Mouse (Mus musculus) limb, embryonic 14.5 days (tissue): ENCODE data around the gene Npb. TPM values are rescaled to one million over a fixed set of nuclear protein-coding genes. Genes with fewer than 3 reads are reported as not detected.

Experiments
- ATAC-seq: fragments of 200-750 bp; cut with Nextera tagmentation; 2 replicates; pipeline ENCODE4 v1.8.0; 2017; ENCODE audit warnings: low read depth, moderate number of reproducible peaks, moderate TSS enrichment; ENCODE audit not compliant: low FRiP score
- DNase-seq: peaks from one replicate; pipeline ENCODE4 v3.0.0-alpha.2; 2015; ENCODE audit warnings: low spot score
- H3K27ac ChIP-seq: fragments of 300-500 bp; sonication (generic); replicated peaks from 2 replicates; pipeline ENCODE4 v1.5.1; 2014; ENCODE audit warnings: low read depth, mild to moderate bottlenecking, low read length, moderate library complexity, mixed read lengths
- H3K27me3 ChIP-seq: fragments of 300-500 bp; sonication (generic); 2 replicates; pipeline ENCODE4 v1.6.1; 2014; ENCODE audit warnings: low read length, mixed read lengths; ENCODE audit not compliant: control insufficient read depth, insufficient read depth
- H3K36me3 ChIP-seq: fragments of 300-500 bp; sonication (generic); 2 replicates; pipeline ENCODE4 v1.6.1; 2014; ENCODE audit warnings: mild to moderate bottlenecking, low read length, moderate library complexity, mixed read lengths; ENCODE audit not compliant: control insufficient read depth, insufficient read depth
- H3K4me1 ChIP-seq: fragments of 300-500 bp; sonication (generic); 2 replicates; pipeline ENCODE4 v1.6.1; 2014; ENCODE audit warnings: antibody characterized with exemption, low read length, mixed read lengths; ENCODE audit not compliant: control insufficient read depth, insufficient read depth
- H3K4me2 ChIP-seq: fragments of 300-500 bp; sonication (generic); replicated peaks from 2 replicates; pipeline ENCODE4 v1.6.1; 2014; ENCODE audit warnings: low read depth, mild to moderate bottlenecking, low read length, moderate library complexity; ENCODE audit not compliant: severe bottlenecking
- H3K4me3 ChIP-seq: fragments of 300-500 bp; sonication (generic); replicated peaks from 2 replicates; pipeline ENCODE4 v1.5.1; 2014; ENCODE audit warnings: low read length
- H3K9ac ChIP-seq: fragments of 300-500 bp; sonication (generic); 2 replicates; pipeline ENCODE4 v1.6.1; 2014; ENCODE audit warnings: mild to moderate bottlenecking, low read depth, low read length, moderate library complexity; ENCODE audit not compliant: severe bottlenecking
- H3K9me3 ChIP-seq: fragments of 300-500 bp; sonication (generic); 2 replicates; pipeline ENCODE4 v1.6.1; 2016; ENCODE audit warnings: low read length; ENCODE audit not compliant: control insufficient read depth
- POLR2A ChIP-seq: fragments of 200-500 bp; IDR thresholded peaks from 2 replicates; pipeline ENCODE4 v1.8.0; 2012; ENCODE audit warnings: inconsistent platforms, mild to moderate bottlenecking, moderate library complexity, borderline replicate concordance; ENCODE audit not compliant: insufficient read depth, insufficient read length; ENCODE audit errors: extremely low read depth
- WGBS: fragments of 180-500 bp; shearing (Covaris S2); extraction: QIAGEN DNeasy Blood & Tissue Kit; methylation state at CpG from one replicate; pipeline ENCODE4 v1.1.7; 2014; 5-methylcytosine and 5-hydroxymethylcytosine counted together
- polyA plus RNA-seq, 2 experiments: library from polyadenylated mRNA; depleted of rRNA in 1 of 2; stranded (reverse) in 1 of 2; unstranded in 1 of 2; fragments of >200 nt; fragmentation: Nextera tagmentation in 1 of 2; extraction: Ambion mirVana in 1 of 2; gene quantifications; 2 replicates each; pipeline versions ENCODE4 v1.2.1 to v1.2.3; 2012 to 2014

Gene Npb
- polyA plus RNA-seq, 2 experiments: 2.1 to 2.7 TPM

DNA sequence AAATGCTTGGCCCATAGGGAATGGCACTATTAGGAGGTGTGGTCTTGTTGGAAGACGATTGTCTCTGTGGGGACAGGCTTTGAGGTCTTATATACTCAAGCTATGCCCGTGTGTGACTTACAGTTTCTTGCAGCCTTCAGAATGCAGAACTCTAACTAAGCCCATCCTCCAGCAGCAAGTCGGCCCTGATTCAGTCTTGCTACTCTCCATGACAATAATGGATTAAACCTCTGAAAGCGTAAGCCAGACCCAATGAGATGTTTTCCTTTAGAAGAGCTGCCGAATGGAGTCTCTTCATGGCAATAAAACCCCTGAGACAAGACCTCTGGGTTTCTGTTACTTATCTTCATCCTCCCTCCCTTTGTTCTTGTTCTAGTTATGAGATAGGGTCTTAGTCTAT, 26.5 kb downstream of the Npb start:
- H3K27ac ChIP-seq: no peak overlapping the region
- H3K4me2 ChIP-seq: no peak overlapping the region
- H3K9me3 ChIP-seq: no peaks in the 10 kb centered on the region
- DNase-seq (no peak), ATAC-seq (no peak)
- peaks cover 15% of the 10 kb centered on the region for H3K4me1 ChIP-seq
- no peaks in the 10 kb centered on the region for H3K27me3 ChIP-seq
- H3K9ac ChIP-seq: no peak overlapping the region
- WGBS: 87% methylated on average over 5 of the region's 5 CpGs
- no peaks in the 10 kb centered on the region for H3K36me3 ChIP-seq
- no peak for TF ChIP-seq POLR2A
- no peak overlapping the region for H3K4me3 ChIP-seq

DNA sequence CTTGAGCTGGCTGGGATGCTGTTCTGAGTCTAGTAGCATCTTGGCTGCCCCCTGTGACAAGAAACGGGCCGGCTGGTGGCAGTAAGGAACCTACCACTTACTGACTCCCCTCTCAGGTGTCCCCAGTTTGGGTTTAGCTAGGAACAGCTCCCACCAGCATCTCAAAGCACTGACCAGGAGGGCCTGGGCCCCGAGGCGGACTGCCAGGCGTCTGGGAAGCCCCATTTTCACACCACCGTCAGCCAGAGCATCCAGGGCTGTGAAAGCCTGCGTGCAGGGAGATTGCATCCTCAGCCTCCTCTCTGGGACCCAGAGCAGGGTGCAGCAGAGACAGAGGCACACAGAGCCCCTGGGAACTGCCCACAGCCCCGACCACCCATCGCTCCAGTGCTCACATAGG, 33.0 kb downstream of the Npb start:
- H3K36me3 ChIP-seq: no peaks in the 10 kb centered on the region
- no peak for TF ChIP-seq POLR2A
- H3K4me2 ChIP-seq: no peak overlapping the region
- 52% methylated on average over 9 of the region's 9 CpGs for WGBS
- peaks cover 14% of the 10 kb centered on the region for H3K4me1 ChIP-seq
- no peaks in the 10 kb centered on the region for H3K9me3 ChIP-seq
- H3K9ac ChIP-seq: no peak overlapping the region
- no peak overlapping the region for H3K27ac ChIP-seq
- H3K4me3 ChIP-seq: no peak overlapping the region
- H3K27me3 ChIP-seq: no peaks in the 10 kb centered on the region
- ATAC-seq (no peak), DNase-seq (no peak)

- DNase-seq: no peak
- Histone ChIP-seq H3K27me3 (no peaks in the 10 kb centered on the region), H3K27ac (no peak overlapping the region), H3K4me2 (peak overlapping the region; percentile 91; the same call in 1 of the 2 replicates), H3K9ac (no peak overlapping the region), H3K36me3 (no peaks in the 10 kb centered on the region), H3K9me3 (no peaks in the 10 kb centered on the region), H3K4me1 (peaks cover 14% of the 10 kb centered on the region), H3K4me3 (no peak overlapping the region)
- ATAC-seq: no peak
- no peak for TF ChIP-seq POLR2A
- WGBS: 77% methylated on average over 8 of the region's 8 CpGs
These were observed 33.6 kb downstream of the Npb start for GRCm38 (mm10) chr11:120641869-120642268.

DNA sequence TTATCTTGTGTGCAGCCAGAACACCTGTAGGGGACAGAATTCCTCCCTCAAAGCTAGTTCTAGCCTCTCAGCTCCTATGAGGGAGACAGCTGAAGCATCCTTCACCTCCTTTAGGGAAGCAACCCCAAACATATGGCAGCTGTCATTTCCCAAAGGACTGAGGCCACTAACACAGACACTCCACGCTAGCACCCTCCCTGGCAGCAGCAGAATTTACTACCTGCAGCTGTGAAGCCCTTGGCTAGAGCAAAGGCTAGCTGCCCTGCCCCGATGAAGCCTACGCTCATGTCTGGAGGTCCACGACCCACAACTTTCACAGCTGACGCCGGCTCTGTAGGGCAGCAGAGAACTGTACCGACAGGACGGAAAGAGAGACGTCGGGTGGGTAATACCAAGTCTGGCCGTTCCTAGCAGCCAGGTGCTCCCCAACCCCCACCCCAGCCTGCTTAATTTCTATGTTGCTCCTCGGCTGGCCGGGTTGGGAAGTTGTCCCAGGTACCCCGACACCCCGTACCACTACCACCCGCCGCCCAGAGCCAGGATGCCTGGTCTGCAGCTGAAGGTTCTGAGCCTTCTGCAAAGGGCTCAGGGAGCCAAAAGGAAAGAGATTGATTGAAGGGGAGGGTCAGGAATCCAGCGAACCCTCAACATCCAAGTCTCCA, 34.8 kb downstream of the Npb start:
- Histone ChIP-seq H3K27me3 (no peaks in the 10 kb centered on the region), H3K9ac (peak overlapping the region; percentile 73), H3K4me1 (peaks cover 14% of the 10 kb centered on the region), H3K27ac (peak overlapping the region; percentile 73), H3K36me3 (no peaks in the 10 kb centered on the region), H3K9me3 (no peaks in the 10 kb centered on the region), H3K4me2 (peak overlapping the region; percentile 91), H3K4me3 (peak overlapping the region; percentile 53)
- WGBS: 2% methylated on average over 18 of the region's 18 CpGs
- ATAC-seq (peak; percentile 56), DNase-seq (peak; percentile 26)
- no peak for TF ChIP-seq POLR2A

- DNase-seq: peak; percentile 93
- WGBS: 0% methylated on average over 15 of the region's 15 CpGs
These were observed 35.3 kb downstream of the Npb start, which contains the start of gene Pycr1 for GRCm38 (mm10) chr11:120643601-120643987. Gene Pycr1, minus strand, starts transcription at chr11:120643769.

More at GRCm38 (mm10) chr11:120643601-120643987, 35.3 kb downstream of the Npb start, which contains the start of gene Pycr1:
- peak within 1 kb of the TSS; percentile 73 for H3K27ac ChIP-seq
- peak; percentile 99 for ATAC-seq
- H3K4me1 ChIP-seq: peaks cover 14% of the 10 kb centered on the region
- peak within 1 kb of the TSS; percentile 73 for H3K9ac ChIP-seq
- peak within 1 kb of the TSS; percentile 91 for H3K4me2 ChIP-seq
- peak; percentile 33; the same call in 1 of the 2 replicates for TF ChIP-seq POLR2A
- no peaks in the 10 kb centered on the region for H3K9me3 ChIP-seq
- H3K36me3 ChIP-seq: no peaks in the 10 kb centered on the region
- no peaks in the 10 kb centered on the region for H3K27me3 ChIP-seq
- peak within 1 kb of the TSS; percentile 53 for H3K4me3 ChIP-seq
